Mouse (Mus musculus) erythroblast, embryonic 14.5 days (primary cell): ENCODE measurements around the gene Tns3.

Source experiments
- GATA1 ChIP-seq: IDR thresholded peaks from 2 replicates; pipeline ENCODE4 v1.6.1; 2012; ENCODE audit warnings: low read length, inconsistent platforms, mixed read lengths
- TAL1 ChIP-seq: IDR thresholded peaks from 3 replicates; pipeline ENCODE4 v1.6.1; 2012; ENCODE audit warnings: low read length, inconsistent platforms, mixed read lengths

- no peak for TF ChIP-seq TAL1
- TF ChIP-seq GATA1, result no peak
These were observed 82.0 kb downstream of the Tns3 start for GRCm38 (mm10) chr11:8582101-8582920.
